Mouse (Mus musculus) urinary bladder, postnatal 0 days (tissue): ENCODE measurements around the gene Eif2ak3. TPM values are rescaled to one million over a fixed set of nuclear protein-coding genes. Genes with fewer than 3 reads are reported as not detected.

ENCODE experiments used
- polyA plus RNA-seq: library from polyadenylated mRNA; unstranded; fragments of >200 nt; fragmentation: Nextera tagmentation; extraction: Ambion mirVana; gene quantifications from 2 replicates; pipeline ENCODE4 v1.2.1, GENCODE M21; 2015

Eif2ak3 gene
- polyA plus RNA-seq, result 7.7 and 8.8 TPM in 2 replicates

DNA sequence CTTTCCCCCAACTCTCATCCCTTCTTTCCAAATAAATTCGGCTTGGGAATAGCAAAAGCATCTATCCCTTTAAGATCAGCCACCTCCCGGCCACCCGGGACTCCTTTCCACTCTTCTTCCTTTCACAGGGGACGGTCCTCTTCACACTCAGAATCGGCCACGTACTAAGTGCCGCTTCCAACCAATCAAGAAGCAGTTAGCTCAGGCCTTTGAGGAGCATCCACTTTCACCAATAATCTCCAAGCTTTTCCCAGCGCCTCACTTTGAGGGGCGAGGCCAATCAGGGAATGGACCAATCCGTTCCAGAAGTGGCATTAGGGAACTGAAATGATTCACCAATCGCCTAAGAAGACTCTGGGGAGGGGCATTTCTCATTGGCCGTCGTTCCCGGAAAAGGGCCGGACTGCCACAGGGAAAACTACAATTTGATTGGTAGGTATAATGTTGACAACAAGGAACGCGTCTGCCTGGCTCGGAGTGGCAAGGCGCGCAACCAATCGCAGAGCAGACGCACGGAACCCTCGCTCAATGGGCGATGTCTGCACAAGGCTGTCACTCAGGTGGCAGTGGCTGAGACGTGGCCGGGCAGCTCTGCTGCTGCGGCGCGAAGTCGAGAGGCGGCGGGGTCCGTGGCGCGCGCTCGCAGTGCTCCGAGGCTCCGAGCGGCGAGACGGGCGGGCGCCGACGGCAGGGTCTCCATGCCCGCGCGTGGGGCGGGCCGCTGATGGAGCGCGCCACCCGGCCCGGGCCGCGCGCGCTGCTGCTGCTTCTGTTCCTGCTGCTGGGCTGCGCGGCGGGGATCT, at the start of gene Eif2ak3:
Gene Eif2ak3 (plus strand): TSS at position 514 of the 803 bp plus-strand sequence.

DNA sequence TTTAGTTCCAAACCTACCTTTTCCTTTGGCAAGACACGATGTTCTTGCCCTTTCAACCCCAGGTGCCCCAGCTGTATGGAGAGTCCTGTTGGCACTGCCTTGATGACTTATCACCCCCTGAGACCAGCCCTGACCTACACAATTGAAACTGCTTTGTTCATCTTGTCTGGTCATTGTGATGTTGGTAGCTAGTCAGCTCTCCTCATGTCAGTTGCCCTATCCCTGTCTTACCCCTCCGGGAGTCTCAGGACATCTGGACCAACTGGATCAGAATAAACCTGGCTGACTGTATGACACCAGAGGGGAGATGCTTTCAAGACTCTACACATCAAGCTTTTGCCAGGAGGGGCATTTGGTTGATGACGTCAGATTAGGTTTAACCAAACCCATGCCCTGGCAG, 74.5 kb downstream of the Eif2ak3 start, which contains the start of gene Tex37:
Gene Tex37 (minus strand): TSS at position 101 of the 400 bp plus-strand sequence.

Other genes with a start within 250 kb of the Eif2ak3 start
- gene Rpia, start 52.3 kb upstream of the Eif2ak3 start, polyA plus RNA-seq, result 1.5 and 1.6 TPM in 2 replicates
- not detected in 2 replicates for gene Tex37, start 74.4 kb downstream of the Eif2ak3 start, polyA plus RNA-seq
- gene Foxi3, start 112.0 kb downstream of the Eif2ak3 start, polyA plus RNA-seq, result not detected in 2 replicates